Mouse (Mus musculus) limb, embryonic 15.5 days (tissue): Measurements from ENCODE around the gene Mybpc2. TPM values are rescaled to one million over a fixed set of nuclear protein-coding genes. Genes with fewer than 3 reads are reported as not detected.

Experiments
- ATAC-seq: fragments of 200-750 bp; cut with Nextera tagmentation; 2 replicates; pipeline ENCODE4 v1.8.0; 2017; ENCODE audit warnings: low read depth, moderate TSS enrichment; ENCODE audit not compliant: insufficient number of reproducible peaks, low FRiP score, low TSS enrichment
- H3K27ac ChIP-seq: fragments of 300-500 bp; sonication (generic); 2 replicates; pipeline ENCODE4 v1.5.1; 2015; ENCODE audit warnings: moderate library complexity, mild to moderate bottlenecking, inconsistent platforms
- H3K27me3 ChIP-seq: fragments of 300-500 bp; sonication (generic); 2 replicates; pipeline ENCODE4 v1.6.1; 2015; ENCODE audit warnings: inconsistent platforms
- H3K36me3 ChIP-seq: fragments of 300-500 bp; sonication (generic); 2 replicates; pipeline ENCODE4 v1.6.1; 2015; ENCODE audit warnings: inconsistent platforms
- H3K4me1 ChIP-seq: fragments of 300-500 bp; sonication (generic); 2 replicates; pipeline ENCODE4 v1.6.1; 2015; ENCODE audit warnings: inconsistent platforms
- H3K4me2 ChIP-seq: fragments of 300-500 bp; sonication (generic); 2 replicates; pipeline ENCODE4 v1.6.1; 2015; ENCODE audit warnings: mild to moderate bottlenecking, inconsistent platforms
- H3K4me3 ChIP-seq: fragments of 300-500 bp; sonication (generic); 2 replicates; pipeline ENCODE4 v1.5.1; 2015; ENCODE audit warnings: mild to moderate bottlenecking, inconsistent platforms
- H3K9ac ChIP-seq: fragments of 300-500 bp; sonication (generic); 2 replicates; pipeline ENCODE4 v1.6.1; 2015; ENCODE audit warnings: inconsistent platforms
- H3K9me3 ChIP-seq: fragments of 300-500 bp; sonication (generic); 2 replicates; pipeline ENCODE4 v1.6.1; 2016; ENCODE audit warnings: inconsistent platforms
- WGBS: fragments of 180-500 bp; shearing (Covaris S2); methylation state at CpG from one replicate; pipeline ENCODE4 v1.1.7; 2015; 5-methylcytosine and 5-hydroxymethylcytosine counted together
- polyA plus RNA-seq: library from polyadenylated mRNA; unstranded; fragments of >200 nt; fragmentation: Nextera tagmentation; extraction: Ambion mirVana; gene quantifications from 2 replicates; pipeline ENCODE4 v1.2.1, GENCODE M21; 2015

Mybpc2 gene
- polyA plus RNA-seq = 0.13 and 0.16 TPM in 2 replicates

- WGBS = 23% methylated on average over 12 of the region's 12 CpGs
- no peak for ATAC-seq
- no peaks in the 10 kb centered on the region for H3K36me3 ChIP-seq
- H3K4me3 ChIP-seq = 0 out of 2 replicates have a peak within 1 kb of the TSS, but pooled peaks have one; percentile 4
- peaks cover 74% of the 10 kb centered on the region for H3K27me3 ChIP-seq
- peak within 1 kb of the TSS; percentile 29 for H3K4me2 ChIP-seq
- H3K27ac ChIP-seq = no peak within 1 kb of the TSS
- no peaks in the 10 kb centered on the region for H3K9me3 ChIP-seq
- H3K9ac ChIP-seq = no peak within 1 kb of the TSS
- peaks cover 22% of the 10 kb centered on the region for H3K4me1 ChIP-seq
Observed at GRCm38 (mm10) chr7:44524502-44524901, at the start of gene Mybpc2. Gene Mybpc2, minus strand, starts transcription at chr7:44524656.

- Histone ChIP-seq H3K27me3 (no peaks in the 10 kb centered on the region), H3K4me1 (no peaks in the 10 kb centered on the region), H3K9me3 (no peaks in the 10 kb centered on the region), H3K36me3 (no peaks in the 10 kb centered on the region), H3K9ac (no peak overlapping the region), H3K4me3 (no peak overlapping the region), H3K27ac (no peak overlapping the region), H3K4me2 (no peak overlapping the region)
- ATAC-seq = no peak
- 74% methylated on average over 5 of the region's 5 CpGs for WGBS
Observed at GRCm38 (mm10) chr7:44572956-44573484, 48.6 kb upstream of the Mybpc2 start.

- Histone ChIP-seq H3K4me2 (no peak within 1 kb of the TSS), H3K9ac (no peak within 1 kb of the TSS), H3K4me3 (no peak within 1 kb of the TSS), H3K9me3 (no peaks in the 10 kb centered on the region), H3K27ac (no peak within 1 kb of the TSS), H3K27me3 (no peaks in the 10 kb centered on the region), H3K36me3 (no peaks in the 10 kb centered on the region), H3K4me1 (no peaks in the 10 kb centered on the region)
- no peak for ATAC-seq
- WGBS = 25% methylated on average over 7 of the region's 7 CpGs
Observed at GRCm38 (mm10) chr7:44572213-44572701, 47.8 kb upstream of the Mybpc2 start, which contains the start of gene Napsa. Gene Napsa, plus strand, starts transcription at chr7:44572380.

- Histone ChIP-seq H3K9me3 (no peaks in the 10 kb centered on the region), H3K4me3 (no peak overlapping the region), H3K27ac (no peak overlapping the region), H3K36me3 (no peaks in the 10 kb centered on the region), H3K4me1 (no peaks in the 10 kb centered on the region), H3K9ac (no peak overlapping the region), H3K4me2 (no peak overlapping the region), H3K27me3 (no peaks in the 10 kb centered on the region)
- no peak for ATAC-seq
- WGBS = 58% methylated on average over 4 of the region's 4 CpGs
Observed at GRCm38 (mm10) chr7:44571811-44572210, 47.4 kb upstream of the Mybpc2 start.

- Histone ChIP-seq H3K9me3 (no peaks in the 10 kb centered on the region), H3K4me3 (no peak overlapping the region), H3K27me3 (no peaks in the 10 kb centered on the region), H3K4me2 (no peak overlapping the region), H3K27ac (no peak overlapping the region), H3K36me3 (no peaks in the 10 kb centered on the region), H3K4me1 (no peaks in the 10 kb centered on the region), H3K9ac (no peak overlapping the region)
- 75% methylated on average over 6 of the region's 6 CpGs for WGBS
- no peak for ATAC-seq
Observed at GRCm38 (mm10) chr7:44570989-44571388, 46.5 kb upstream of the Mybpc2 start.

- 63% methylated on average over 9 of the region's 9 CpGs for WGBS
- H3K4me3 ChIP-seq = no peak overlapping the region
- no peaks in the 10 kb centered on the region for H3K4me1 ChIP-seq
- H3K4me2 ChIP-seq = no peak overlapping the region
- no peaks in the 10 kb centered on the region for H3K9me3 ChIP-seq
- H3K27ac ChIP-seq = no peak overlapping the region
- no peak overlapping the region for H3K9ac ChIP-seq
- 0 out of 2 replicates have a peak, but pooled peaks cover 5% of the 10 kb centered on the region for H3K27me3 ChIP-seq
- H3K36me3 ChIP-seq = no peaks in the 10 kb centered on the region
- no peak for ATAC-seq
Observed at GRCm38 (mm10) chr7:44568803-44569202, 44.3 kb upstream of the Mybpc2 start.

GRCm38 (mm10) chr7:44565414-44565813 is 41.0 kb upstream of the Mybpc2 start:
- no peak for ATAC-seq
- Histone ChIP-seq H3K4me2 (no peak overlapping the region), H3K9ac (no peak overlapping the region), H3K36me3 (no peaks in the 10 kb centered on the region), H3K4me3 (no peak overlapping the region), H3K9me3 (no peaks in the 10 kb centered on the region), H3K4me1 (no peaks in the 10 kb centered on the region), H3K27ac (no peak overlapping the region), H3K27me3 (0 out of 2 replicates have a peak, but pooled peaks cover 5% of the 10 kb centered on the region)
- WGBS = 70% methylated on average over 6 of the region's 6 CpGs

- ATAC-seq = no peak
- H3K4me1 ChIP-seq = no peaks in the 10 kb centered on the region
- no peak overlapping the region for H3K4me2 ChIP-seq
- H3K27me3 ChIP-seq = 0 out of 2 replicates have a peak, but pooled peaks cover 5% of the 10 kb centered on the region
- WGBS = 83% methylated on average over 10 of the region's 10 CpGs
- H3K9me3 ChIP-seq = no peaks in the 10 kb centered on the region
- H3K36me3 ChIP-seq = no peaks in the 10 kb centered on the region
- H3K9ac ChIP-seq = no peak overlapping the region
- H3K27ac ChIP-seq = no peak overlapping the region
- H3K4me3 ChIP-seq = no peak overlapping the region
Observed at GRCm38 (mm10) chr7:44564486-44564885, 40.0 kb upstream of the Mybpc2 start.

- no peak overlapping the region for H3K9ac ChIP-seq
- H3K9me3 ChIP-seq = no peaks in the 10 kb centered on the region
- ATAC-seq = no peak
- H3K4me2 ChIP-seq = no peak overlapping the region
- H3K4me1 ChIP-seq = no peaks in the 10 kb centered on the region
- WGBS = 41% methylated on average over 8 of the region's 8 CpGs
- H3K27ac ChIP-seq = no peak overlapping the region
- no peaks in the 10 kb centered on the region for H3K36me3 ChIP-seq
- no peak overlapping the region for H3K4me3 ChIP-seq
- H3K27me3 ChIP-seq = 0 out of 2 replicates have a peak, but pooled peaks cover 5% of the 10 kb centered on the region
Observed at GRCm38 (mm10) chr7:44563284-44563683, 38.8 kb upstream of the Mybpc2 start.

GRCm38 (mm10) chr7:44560435-44561400 is 36.3 kb upstream of the Mybpc2 start:
- Histone ChIP-seq H3K4me2 (no peak overlapping the region), H3K27me3 (0 out of 2 replicates have a peak, but pooled peaks cover 3% of the 10 kb centered on the region), H3K27ac (no peak overlapping the region), H3K4me3 (no peak overlapping the region), H3K9ac (0 out of 2 replicates have a peak overlapping the region, but pooled peaks have one; percentile 20), H3K4me1 (no peaks in the 10 kb centered on the region), H3K36me3 (no peaks in the 10 kb centered on the region), H3K9me3 (no peaks in the 10 kb centered on the region)
- WGBS = 53% methylated on average over 18 of the region's 18 CpGs
- no peak for ATAC-seq

- Histone ChIP-seq H3K4me2 (no peak overlapping the region), H3K4me1 (peaks cover 7% of the 10 kb centered on the region), H3K27me3 (no peaks in the 10 kb centered on the region), H3K27ac (no peak overlapping the region), H3K9me3 (no peaks in the 10 kb centered on the region), H3K9ac (no peak overlapping the region), H3K4me3 (no peak overlapping the region), H3K36me3 (no peaks in the 10 kb centered on the region)
- no peak for ATAC-seq
- 62% methylated on average over 2 of the region's 2 CpGs for WGBS
Observed at GRCm38 (mm10) chr7:44557629-44558028, 33.2 kb upstream of the Mybpc2 start.

- ATAC-seq = peak; percentile 77
- peak within 1 kb of the TSS; percentile 81 for H3K4me2 ChIP-seq
- peak within 1 kb of the TSS; percentile 67 for H3K9ac ChIP-seq
- no peaks in the 10 kb centered on the region for H3K27me3 ChIP-seq
- peak within 1 kb of the TSS; percentile 100 for H3K27ac ChIP-seq
- peaks cover 30% of the 10 kb centered on the region for H3K36me3 ChIP-seq
- H3K4me3 ChIP-seq = peak within 1 kb of the TSS; percentile 97
- H3K4me1 ChIP-seq = peaks cover 10% of the 10 kb centered on the region
- under 1% methylated on average over 22 of the region's 22 CpGs for WGBS
- H3K9me3 ChIP-seq = no peaks in the 10 kb centered on the region
Observed at GRCm38 (mm10) chr7:44553826-44554225, 29.4 kb upstream of the Mybpc2 start, which contains the start of gene Nr1h2. Gene Nr1h2, minus strand, starts transcription at chr7:44553951.
